Mouse (Mus musculus): ENCODE measurements at regions not wholly inside any gene's neighbourhood (a gene's known extent, or its start where the extent isn't known, plus 50 kb on each side); places are given as distances from the start of the nearest gene placed in this dataset.

DNA sequence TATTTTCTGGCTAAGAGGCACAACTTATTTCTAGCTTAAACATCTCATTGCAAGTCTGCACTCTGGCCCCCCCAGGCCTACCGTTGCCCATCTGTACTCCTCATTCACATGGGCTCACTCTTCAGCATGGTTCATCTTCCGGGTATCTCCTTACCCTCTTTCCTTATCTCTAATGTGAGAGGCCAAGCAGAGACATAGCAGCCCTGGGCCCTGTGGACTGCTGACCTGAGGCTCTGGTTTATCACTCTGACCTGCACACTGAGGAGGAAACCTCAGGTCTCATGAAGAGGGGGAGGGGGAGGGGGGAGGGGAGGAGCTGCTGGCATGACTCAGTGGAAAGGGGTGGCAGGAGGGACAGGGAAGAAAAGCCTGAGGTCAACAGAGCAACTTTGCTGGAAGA, 162.1 kb upstream of the Lrfn2 start:
- no peak for TF ChIP-seq GATA1 (IDR thresholded peaks at IDR 0.05; ENCODE audit: borderline replicate concordance, low read length)
- TF ChIP-seq FLI1 (IDR thresholded peaks at IDR 0.05; ENCODE audit: low read length) = no peak

All from megakaryocyte, embryonic 14.5 days (primary cell).